Mouse (Mus musculus): Measurements from ENCODE around the gene Mid1.

Mid1 gene

GRCm38 (mm10) chrX:169890541-169890940 lies 205.5 kb downstream of the Mid1 start:
- DNase-seq, result no peak

DNA sequence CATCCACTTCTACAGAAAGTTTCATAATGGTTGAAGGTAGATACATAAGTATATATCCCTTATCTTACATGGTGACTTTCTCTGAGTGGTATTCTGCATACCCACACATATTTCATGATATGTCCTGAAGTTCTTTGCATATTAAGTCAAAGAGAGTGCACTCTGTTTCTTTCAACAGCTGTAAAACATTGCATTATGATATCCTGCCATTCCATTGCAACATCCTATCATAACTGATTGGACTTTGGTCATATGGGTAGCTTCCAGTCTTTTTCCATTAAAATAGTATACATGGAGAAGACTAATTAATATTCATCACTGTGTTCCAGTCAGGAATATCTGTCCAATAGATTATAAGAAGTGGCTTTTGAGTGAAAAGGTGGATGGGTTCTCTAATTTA lies 207.1 kb downstream of the Mid1 start:
- DNase-seq, result no peak

DNA sequence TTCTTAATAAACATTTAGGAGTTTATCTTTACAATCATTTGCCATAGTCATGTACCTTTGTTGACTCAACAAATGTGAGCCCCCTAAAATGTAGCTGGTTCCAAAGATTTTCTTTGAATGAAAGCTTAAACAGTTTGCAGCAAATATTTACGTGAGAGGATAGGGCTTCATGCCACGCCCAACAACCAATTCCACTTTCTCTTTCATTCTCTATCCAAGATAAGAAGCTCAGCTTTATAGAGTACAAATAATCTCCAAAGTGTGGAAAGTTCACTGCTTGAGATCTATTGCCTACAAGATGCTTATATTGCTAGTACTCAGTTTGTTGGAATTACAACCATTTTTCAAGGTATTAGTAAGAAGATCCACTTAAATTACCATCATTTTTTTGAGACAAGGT lies 207.6 kb downstream of the Mid1 start:
- DNase-seq, result no peak

DNA sequence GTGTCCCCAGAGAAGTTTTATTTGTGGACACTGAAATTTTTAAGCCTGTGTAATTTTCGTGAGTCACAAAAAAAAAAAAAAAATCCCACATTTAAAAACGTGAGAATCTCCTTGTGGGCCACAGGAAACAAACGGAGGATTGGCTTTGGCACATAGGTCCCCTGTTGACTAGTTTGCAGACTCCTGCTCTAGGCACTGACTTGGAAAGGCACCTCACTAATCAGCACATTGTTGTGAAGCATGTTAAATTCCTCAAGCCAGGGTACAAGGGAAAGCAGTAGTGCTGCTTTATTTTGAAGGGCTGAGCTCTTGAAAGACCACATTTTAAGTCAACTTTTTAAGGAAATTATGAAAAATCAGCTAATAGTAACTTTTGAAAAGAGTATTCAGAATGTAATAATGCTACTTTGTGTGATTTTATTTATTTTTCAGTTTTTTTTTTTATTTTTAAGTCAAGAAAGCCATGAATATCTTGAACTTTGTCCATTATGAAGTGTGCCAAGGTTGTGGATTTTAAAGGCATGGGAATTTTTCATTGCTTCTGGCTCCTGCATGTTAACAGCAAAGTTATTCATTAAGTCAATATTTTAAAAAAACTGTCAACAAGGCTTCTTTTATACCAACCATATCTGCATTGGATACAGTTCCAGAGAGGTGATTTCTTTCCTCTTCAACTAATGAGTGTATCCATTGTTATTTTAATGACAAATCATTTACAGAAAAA lies 214.4 kb downstream of the Mid1 start:
- peak; percentile 79 for DNase-seq

DNA sequence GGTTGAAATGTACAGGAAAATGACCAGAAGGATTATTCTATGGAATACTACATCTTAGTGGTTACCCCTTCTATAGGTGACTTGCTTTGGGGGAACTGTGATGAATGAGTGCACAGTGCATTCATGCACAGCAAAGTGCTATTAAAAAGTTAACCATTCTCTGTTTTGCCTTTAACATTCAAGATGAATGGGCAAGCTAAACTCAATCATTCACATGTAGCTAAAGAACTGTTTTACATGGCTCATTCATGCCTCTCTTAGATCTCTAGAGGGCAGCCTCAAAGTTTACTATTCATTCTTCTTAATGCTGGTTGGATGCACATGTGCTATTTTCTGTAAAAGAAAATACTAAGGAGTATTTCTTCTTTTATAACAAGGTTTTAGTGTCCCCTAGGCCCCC lies 217.9 kb downstream of the Mid1 start:
- DNase-seq, result no peak

DNA sequence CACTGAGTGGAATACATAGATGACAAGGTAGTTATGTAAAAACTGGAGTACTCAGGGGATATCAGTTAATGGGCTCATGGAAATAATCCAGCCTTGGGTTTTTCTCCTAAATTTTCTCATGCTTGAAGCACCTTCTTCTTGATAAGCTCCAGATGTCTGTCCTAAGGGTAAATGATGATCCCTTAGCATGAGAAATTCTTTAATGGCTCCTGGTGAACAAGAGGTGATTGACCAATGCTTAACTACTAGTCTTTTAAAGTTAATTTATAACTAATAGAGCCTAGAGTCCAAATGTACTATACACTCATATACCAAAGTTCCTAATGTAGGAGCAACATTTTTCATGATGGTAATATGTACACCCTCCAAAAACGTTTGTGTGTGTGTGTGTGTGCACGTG lies 218.7 kb downstream of the Mid1 start:
- peak; percentile 71 for DNase-seq

DNA sequence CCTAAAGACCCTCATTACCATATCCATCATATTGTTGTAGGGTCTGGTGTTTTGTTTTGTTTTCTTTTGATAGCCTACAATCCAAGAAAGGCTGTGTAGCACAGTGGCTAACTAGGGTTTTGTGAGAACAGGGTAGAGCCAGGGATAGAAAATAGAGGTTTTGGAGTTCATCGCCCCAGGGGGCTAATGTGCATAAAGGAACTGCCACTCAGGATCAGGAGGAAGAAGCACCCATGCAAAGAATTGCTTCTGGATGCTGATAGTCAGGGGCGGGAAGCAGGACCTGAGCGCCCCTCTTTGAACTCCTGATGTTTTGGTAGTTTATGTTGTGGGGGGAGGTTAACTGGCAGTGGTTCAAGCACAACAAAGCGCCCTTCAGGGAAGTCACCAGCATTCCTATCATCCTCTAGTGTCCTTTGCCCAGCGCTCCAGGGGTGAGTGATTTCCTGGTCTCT lies 221.1 kb downstream of the Mid1 start:
- DNase-seq, result peak; percentile 88

- no peak for DNase-seq
These were observed 224.9 kb downstream of the Mid1 start for GRCm38 (mm10) chrX:169909898-169910297.

- DNase-seq, result peak; percentile 63
These were observed 230.7 kb downstream of the Mid1 start for GRCm38 (mm10) chrX:169915738-169916137.

DNA sequence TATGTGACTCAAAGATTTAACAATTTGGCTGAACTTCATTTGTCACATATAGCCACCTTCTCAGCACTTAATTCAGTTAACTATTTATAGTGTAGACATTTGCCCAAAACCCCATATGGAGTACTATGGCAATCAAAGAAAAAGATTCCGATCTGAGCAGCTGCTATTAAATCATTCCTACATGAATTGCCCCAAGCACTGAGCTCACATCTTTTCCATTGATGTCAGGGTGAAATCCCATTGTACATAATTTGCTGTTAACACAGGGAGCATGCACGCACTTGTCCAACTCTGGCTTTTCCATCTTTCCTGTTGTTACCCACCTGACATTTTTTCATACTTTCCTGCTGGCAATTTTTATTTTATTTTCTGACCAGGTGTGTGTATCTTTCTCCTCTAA lies 237.5 kb downstream of the Mid1 start:
- no peak for DNase-seq

DNA sequence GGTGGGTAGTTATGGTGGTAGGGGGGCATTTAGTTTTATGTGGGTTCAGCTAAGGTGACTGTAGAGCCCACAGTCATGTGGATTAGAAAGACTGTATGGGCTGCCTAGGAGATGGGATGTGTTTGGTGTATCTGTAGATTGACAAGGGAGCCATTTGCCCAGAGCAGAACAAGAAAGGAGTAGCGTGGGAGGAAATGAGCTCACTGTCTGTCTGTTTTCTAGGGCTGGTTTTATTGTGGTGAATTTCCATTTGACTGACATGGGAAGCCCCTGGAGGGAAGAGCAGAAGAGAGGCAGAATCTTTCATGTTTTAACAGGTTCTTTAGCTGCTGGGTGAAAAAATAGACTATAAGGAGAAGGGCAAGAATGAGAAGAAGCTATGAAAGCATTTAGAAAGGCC lies 238.4 kb downstream of the Mid1 start:
- DNase-seq, result no peak

GRCm38 (mm10) chrX:169925600-169925999 lies 240.6 kb downstream of the Mid1 start:
- no peak for DNase-seq

- no peak for DNase-seq
These were observed 242.3 kb downstream of the Mid1 start for GRCm38 (mm10) chrX:169927110-169927817.

DNA sequence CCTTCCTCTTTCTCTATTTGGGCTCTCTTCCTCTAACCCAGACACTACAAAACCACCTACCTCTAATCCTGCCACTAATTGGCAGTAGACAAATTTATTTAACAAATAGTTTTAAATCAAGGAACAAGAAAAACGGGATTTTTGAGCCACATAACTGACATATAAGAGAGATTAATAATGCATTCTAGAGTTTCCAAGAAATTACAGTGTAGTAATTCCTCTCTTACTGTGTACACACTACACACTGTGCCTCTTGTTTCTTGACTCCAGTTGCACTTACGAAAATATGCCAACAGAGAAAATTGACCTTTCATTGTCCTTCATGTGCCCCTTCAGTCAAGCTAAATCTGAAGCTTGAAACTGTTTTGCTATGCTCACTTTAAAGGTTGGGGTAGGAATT lies 245.9 kb downstream of the Mid1 start:
- DNase-seq, result no peak

DNA sequence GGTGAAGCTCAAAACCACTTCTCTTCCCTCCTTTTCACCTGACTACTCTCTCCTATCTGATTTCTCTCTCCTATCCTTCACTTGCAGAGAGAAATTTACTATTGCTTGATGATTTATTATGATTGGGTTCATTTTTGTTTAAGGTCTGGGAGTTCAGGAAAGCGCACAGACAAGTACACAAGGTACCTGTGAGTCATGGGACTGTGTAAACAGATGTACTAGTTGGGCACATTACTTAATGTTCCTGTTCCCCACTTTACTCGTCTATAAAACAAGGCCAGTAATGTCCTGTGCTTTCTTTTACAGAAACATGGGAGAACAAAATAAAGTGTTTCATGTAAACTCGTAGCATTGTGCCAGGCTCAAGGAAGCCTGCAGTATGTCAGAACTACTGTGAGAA lies 248.2 kb downstream of the Mid1 start:
- no peak for DNase-seq

DNA sequence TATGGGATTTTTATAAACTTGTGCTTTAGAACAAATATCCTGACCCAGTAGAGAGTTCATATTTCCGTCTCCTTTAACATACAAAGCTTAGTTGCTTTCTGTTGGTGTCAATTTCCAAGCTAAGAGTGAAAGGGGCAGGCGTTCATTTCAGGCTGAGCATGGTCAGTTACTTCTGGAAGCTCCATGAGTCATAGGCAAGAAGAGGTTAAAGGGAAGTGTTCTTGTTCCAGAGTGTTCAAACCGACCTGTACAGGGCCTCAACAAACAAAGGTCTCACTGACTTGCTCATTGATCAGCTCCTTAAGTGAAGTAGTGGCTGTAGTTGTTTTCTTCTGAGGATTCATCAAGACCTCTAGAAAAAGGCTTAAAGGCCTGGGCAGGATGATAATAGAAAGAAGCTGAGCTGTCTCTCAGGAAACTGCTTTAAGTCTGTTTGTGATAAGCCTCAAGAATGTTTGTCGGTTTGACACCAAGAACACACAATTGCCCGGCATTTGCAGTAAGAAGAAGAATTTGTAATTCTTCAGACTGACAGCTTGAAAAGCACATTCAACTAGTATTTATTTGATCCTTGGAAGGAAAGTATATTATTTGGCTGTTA lies 252.2 kb downstream of the Mid1 start:
- DNase-seq, result no peak

- no peak for DNase-seq
These were observed 255.5 kb downstream of the Mid1 start for GRCm38 (mm10) chrX:169940531-169940930.

DNA sequence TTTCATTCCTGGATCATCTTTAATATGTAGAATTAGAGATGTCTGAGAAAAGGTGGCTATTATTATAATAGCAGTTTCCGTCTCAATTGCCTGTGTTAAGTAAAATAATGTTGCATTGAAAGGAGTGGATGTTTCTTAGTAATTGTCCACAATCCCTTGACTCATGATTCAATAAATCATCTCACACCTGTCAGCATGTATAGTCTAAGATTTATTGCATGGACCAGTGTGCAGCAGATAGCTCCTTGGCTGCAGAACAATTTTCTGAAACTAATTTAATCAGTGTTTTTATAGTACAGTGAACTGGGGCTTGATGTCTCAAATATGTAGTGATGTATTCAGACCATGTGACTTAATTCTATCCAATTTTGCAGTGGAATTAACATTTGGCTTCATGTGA lies 265.6 kb downstream of the Mid1 start:
- no peak for DNase-seq

DNA sequence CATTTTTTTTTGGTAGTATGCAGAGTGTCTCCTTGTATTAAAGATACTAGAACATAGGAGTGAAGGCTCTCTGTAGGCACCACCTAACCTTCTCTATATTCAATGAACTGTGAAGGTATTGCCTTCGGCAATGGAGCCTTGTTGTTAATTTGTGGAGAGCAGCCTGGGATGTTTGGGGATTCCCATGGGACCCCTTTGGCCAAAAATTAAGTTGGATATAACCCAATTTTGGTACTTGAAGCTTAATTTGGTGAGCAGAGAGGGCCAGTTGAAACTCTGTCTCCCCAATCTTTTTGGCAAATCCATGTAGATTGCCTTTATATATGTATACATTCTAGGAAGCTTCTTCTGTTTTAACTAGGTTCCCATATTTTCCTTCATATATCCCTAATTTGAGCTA lies 284.3 kb downstream of the Mid1 start:
- DNase-seq, result peak; percentile 7

DNA sequence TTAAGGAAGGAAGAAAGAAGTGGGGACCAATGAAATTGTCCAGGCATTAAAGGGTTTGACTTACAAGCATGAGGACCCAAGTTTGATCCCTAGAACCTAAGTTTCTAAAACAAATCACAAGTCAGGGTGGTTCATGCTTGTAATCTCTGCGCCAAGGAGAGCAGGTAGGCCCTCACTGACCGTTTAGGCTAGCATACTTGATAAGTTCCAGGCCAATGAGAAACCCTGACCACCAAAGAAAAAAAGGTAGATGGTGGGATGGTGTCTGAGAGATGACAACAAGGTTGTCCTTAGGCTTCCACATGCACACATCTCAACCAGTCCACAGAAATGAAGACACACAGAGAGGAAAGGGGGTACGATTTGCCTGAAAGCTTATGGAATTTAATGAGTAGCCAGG lies 284.8 kb downstream of the Mid1 start:
- peak; percentile 17 for DNase-seq

DNA sequence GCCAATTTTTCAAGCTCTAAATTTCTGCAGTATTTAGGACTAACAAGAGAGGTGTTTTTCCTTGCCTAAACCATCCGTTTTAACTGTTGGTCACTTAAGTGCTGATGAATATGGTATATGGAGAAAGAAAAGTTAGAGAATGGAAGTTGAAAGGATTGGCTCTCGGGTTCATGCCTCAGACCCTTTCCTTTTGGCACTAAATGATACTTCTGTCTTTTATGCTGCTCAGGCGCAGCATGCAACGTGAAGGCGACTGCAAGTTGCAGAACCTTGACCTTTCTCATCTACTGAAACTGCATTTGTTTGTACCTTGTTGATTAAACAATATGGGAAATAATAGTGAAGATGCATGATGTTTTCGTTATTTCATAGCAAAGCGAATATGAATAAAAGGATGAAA lies 285.5 kb downstream of the Mid1 start:
- DNase-seq, result peak; percentile 7

DNA sequence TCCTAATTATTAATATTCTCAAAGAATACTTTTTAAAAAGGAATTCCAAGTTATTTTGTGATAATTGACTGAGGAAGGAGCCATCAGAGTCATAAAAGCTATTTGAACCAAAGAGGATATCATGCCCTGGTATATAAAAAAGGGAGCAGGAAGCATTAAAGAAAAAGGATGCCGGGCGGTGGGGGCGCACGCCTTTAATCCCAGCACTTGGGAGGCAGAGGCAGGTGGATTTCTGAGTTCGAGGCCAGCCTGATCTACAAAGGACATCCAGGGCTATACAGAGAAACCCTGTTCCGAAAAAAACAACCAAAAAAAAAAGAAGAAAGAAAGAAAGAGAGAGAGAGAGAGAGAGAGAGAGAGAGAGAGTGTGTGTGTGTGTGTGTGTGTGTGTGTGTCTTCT lies 286.6 kb downstream of the Mid1 start:
- DNase-seq, result peak; percentile 9

GRCm38 (mm10) chrX:169972131-169972530 lies 287.1 kb downstream of the Mid1 start:
- peak; percentile 34 for DNase-seq

DNA sequence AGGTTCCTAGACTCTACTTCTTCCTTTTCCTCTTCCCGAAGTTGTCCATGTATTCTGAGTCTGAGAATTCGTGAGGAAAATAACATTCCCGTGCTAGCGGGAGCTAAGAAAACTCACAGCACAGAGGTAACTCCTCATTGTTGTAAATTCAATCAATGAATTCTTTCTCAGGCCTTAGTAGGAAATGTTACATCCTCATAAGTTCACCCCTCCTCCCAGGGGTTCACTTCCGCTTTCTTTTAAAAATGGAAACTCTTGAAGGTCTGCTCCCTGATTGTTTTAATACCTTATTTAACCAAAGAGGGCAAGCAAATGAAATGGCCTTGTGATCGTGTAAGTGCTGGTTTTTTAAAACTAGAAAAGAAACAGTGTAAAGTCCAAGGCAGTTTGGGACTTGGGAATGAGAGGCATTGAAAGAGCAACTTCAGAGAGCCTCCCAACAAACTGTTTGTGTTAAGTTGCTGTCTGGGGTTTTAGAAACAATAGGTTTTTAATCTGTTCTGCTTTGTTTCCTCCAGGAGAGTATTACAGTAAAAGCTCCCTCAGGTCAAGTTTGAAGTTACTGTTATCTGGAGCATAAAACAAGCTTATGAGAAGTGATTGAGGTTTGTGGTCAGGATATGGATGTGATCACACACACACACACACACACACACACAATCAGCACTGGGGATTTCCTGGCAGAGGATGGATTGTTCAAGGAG lies 287.9 kb downstream of the Mid1 start:
- DNase-seq, result peak; percentile 66

All from kidney, adult 9 months (tissue).